Mouse (Mus musculus) MN1 (cell line): ENCODE data around the gene Usp29.

Source experiments
- DNase-seq: peaks from one replicate; pipeline ENCODE4 v3.0.0-alpha.2; 2016; ENCODE audit warnings: low spot score

Usp29 gene

GRCm38 (mm10) chr7:6730241-6730640, at the start of gene Usp29, which contains the start of gene Peg3:
Gene Usp29 (plus strand): TSS chr7:6730578.
Gene Peg3 (minus strand): TSS chr7:6730431.
- peak; percentile 89 for DNase-seq

- no peak for DNase-seq
Observed at GRCm38 (mm10) chr7:6685511-6685910, 44.9 kb upstream of the Usp29 start.

- DNase-seq = peak; percentile 69
Observed at GRCm38 (mm10) chr7:6696241-6697045, 33.9 kb upstream of the Usp29 start, which contains the start of gene Zim1. Gene Zim1 (minus strand): TSS chr7:6696450.

- no peak for DNase-seq
Observed at GRCm38 (mm10) chr7:6699230-6699629, 31.1 kb upstream of the Usp29 start.

- no peak for DNase-seq
Observed at GRCm38 (mm10) chr7:6707416-6708015, 22.9 kb upstream of the Usp29 start.

- no peak for DNase-seq
Observed at GRCm38 (mm10) chr7:6708451-6709180, 21.8 kb upstream of the Usp29 start.

- no peak for DNase-seq
Observed at GRCm38 (mm10) chr7:6709396-6709795, 21.0 kb upstream of the Usp29 start.

GRCm38 (mm10) chr7:6727351-6728121, 2.8 kb upstream of the Usp29 start:
- DNase-seq = peak; percentile 90

GRCm38 (mm10) chr7:6728263-6728931, 2.0 kb upstream of the Usp29 start:
- DNase-seq = peak; percentile 95

GRCm38 (mm10) chr7:6729061-6729817, 1.1 kb upstream of the Usp29 start:
- DNase-seq = peak; percentile 94

- DNase-seq = peak; percentile 42
Observed at GRCm38 (mm10) chr7:6730801-6731200, 423 bp downstream of the Usp29 start.

GRCm38 (mm10) chr7:6731373-6731772, 995 bp downstream of the Usp29 start:
- no peak for DNase-seq

- peak; percentile 6 for DNase-seq
Observed at GRCm38 (mm10) chr7:6731930-6732329, 1.6 kb downstream of the Usp29 start.

GRCm38 (mm10) chr7:6736060-6736459, 5.7 kb downstream of the Usp29 start:
- no peak for DNase-seq

- peak; percentile 7 for DNase-seq
Observed at GRCm38 (mm10) chr7:6744281-6744904, 14.0 kb downstream of the Usp29 start.

GRCm38 (mm10) chr7:6749196-6749595, 18.8 kb downstream of the Usp29 start:
- no peak for DNase-seq

- no peak for DNase-seq
Observed at GRCm38 (mm10) chr7:6753440-6753839, 23.1 kb downstream of the Usp29 start.

GRCm38 (mm10) chr7:6756777-6757291, 26.5 kb downstream of the Usp29 start:
- DNase-seq = no peak

GRCm38 (mm10) chr7:6759698-6760097, 29.3 kb downstream of the Usp29 start:
- DNase-seq = no peak

- DNase-seq = no peak
Observed at GRCm38 (mm10) chr7:6760170-6760569, 29.8 kb downstream of the Usp29 start.
